Mouse (Mus musculus) testis, adult 2 months (tissue): ENCODE measurements around the gene Lin52. TPM values are rescaled to one million over a fixed set of nuclear protein-coding genes. Genes with fewer than 3 reads are reported as not detected.

ENCODE experiments used
- H3K27ac ChIP-seq: fragments of 200-500 bp; 2 replicates; pipeline ENCODE4 v1.5.1; 2012; ENCODE audit warnings: low read depth, low read length; ENCODE audit not compliant: control insufficient read depth, insufficient read depth
- H3K27me3 ChIP-seq: fragments of 200-500 bp; 2 replicates; pipeline ENCODE4 v1.6.1; 2012; ENCODE audit warnings: mild to moderate bottlenecking, low read length, moderate library complexity; ENCODE audit not compliant: control insufficient read depth, insufficient read depth
- H3K36me3 ChIP-seq: fragments of 200-500 bp; 2 replicates; pipeline ENCODE4 v1.6.1; 2012; ENCODE audit warnings: mild to moderate bottlenecking, low read length; ENCODE audit not compliant: control insufficient read depth, insufficient read depth
- H3K4me1 ChIP-seq: fragments of 200-500 bp; 2 replicates; pipeline ENCODE4 v1.6.1; 2012; ENCODE audit warnings: low read length; ENCODE audit not compliant: control insufficient read depth, insufficient read depth
- H3K4me3 ChIP-seq: fragments of 200-500 bp; 2 replicates; pipeline ENCODE4 v1.5.1; 2012; ENCODE audit warnings: low read depth, mild to moderate bottlenecking, low read length, moderate library complexity, mixed read lengths; ENCODE audit not compliant: control insufficient read depth
- CTCF ChIP-seq: fragments of 200-500 bp; IDR thresholded peaks from 2 replicates; pipeline ENCODE4 v1.5.1; 2012; ENCODE audit warnings: low read depth, mild to moderate bottlenecking, inconsistent platforms, low read length, moderate library complexity; ENCODE audit not compliant: control insufficient read depth, insufficient read depth, insufficient replicate concordance
- POLR2A ChIP-seq: fragments of 200-500 bp; IDR thresholded peaks from 2 replicates; pipeline ENCODE4 v1.6.1; 2012; ENCODE audit warnings: low read depth, mild to moderate bottlenecking, inconsistent platforms, low read length, moderate library complexity; ENCODE audit not compliant: control insufficient read depth
- polyA plus RNA-seq: library from polyadenylated mRNA; depleted of rRNA; stranded (reverse); fragments of >200 nt; gene quantifications from 2 replicates; pipeline ENCODE4 v1.2.3, GENCODE M21; 2012

The Lin52 gene
- polyA plus RNA-seq, 1 experiment = 26.5 TPM

- H3K27ac ChIP-seq = peak within 1 kb of the TSS; percentile 78
- peak within 1 kb of the TSS; percentile 96 for H3K4me3 ChIP-seq
- no peak for TF ChIP-seq CTCF
- peak; percentile 90 for TF ChIP-seq POLR2A
- H3K36me3 ChIP-seq = peaks cover 3% of the 10 kb centered on the region
- no peaks in the 10 kb centered on the region for H3K27me3 ChIP-seq
- no peaks in the 10 kb centered on the region for H3K4me1 ChIP-seq
Observed at GRCm38 (mm10) chr12:84416834-84417604, 34.2 kb upstream of the Lin52 start, which contains the start of gene Rnf113a2. Gene Rnf113a2, plus strand, starts transcription at chr12:84417196.

DNA sequence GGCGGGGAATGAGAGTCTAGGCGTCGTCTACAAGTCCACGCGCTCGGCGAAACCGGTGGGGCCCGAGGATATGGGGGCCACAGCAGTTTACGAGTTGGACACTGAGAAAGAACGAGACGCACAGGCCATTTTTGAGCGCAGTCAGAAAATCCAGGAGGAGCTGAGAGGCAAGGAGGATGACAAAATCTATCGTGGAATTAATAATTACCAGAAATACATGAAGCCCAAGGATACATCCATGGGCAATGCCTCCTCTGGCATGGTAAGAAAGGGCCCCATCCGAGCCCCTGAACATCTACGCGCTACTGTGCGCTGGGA, 33.7 kb upstream of the Lin52 start:
- H3K4me3 ChIP-seq = peak overlapping the region; percentile 96
- no peaks in the 10 kb centered on the region for H3K27me3 ChIP-seq
- H3K27ac ChIP-seq = peak overlapping the region; percentile 78
- H3K36me3 ChIP-seq = peaks cover 3% of the 10 kb centered on the region
- no peaks in the 10 kb centered on the region for H3K4me1 ChIP-seq
- TF ChIP-seq CTCF (no peak), POLR2A (no peak)

- Histone ChIP-seq H3K36me3 (peaks cover 4% of the 10 kb centered on the region), H3K4me1 (no peaks in the 10 kb centered on the region)
Observed at GRCm38 (mm10) chr12:84423990-84424389, 27.2 kb upstream of the Lin52 start.

GRCm38 (mm10) chr12:84429825-84430224, 21.4 kb upstream of the Lin52 start:
- H3K27ac ChIP-seq = no peak overlapping the region; the same call in 1 of the 2 replicates
- H3K4me1 ChIP-seq = no peaks in the 10 kb centered on the region
- H3K27me3 ChIP-seq = no peaks in the 10 kb centered on the region
- no peak overlapping the region for H3K4me3 ChIP-seq
- TF ChIP-seq CTCF (no peak), POLR2A (no peak)
- H3K36me3 ChIP-seq = peaks cover 1% of the 10 kb centered on the region

More at GRCm38 (mm10) chr12:84423990-84424389, 27.2 kb upstream of the Lin52 start:
- TF ChIP-seq POLR2A (no peak), CTCF (no peak)
- Histone ChIP-seq H3K27me3 (no peaks in the 10 kb centered on the region), H3K27ac (no peak overlapping the region), H3K4me3 (no peak overlapping the region)

- Histone ChIP-seq H3K4me3 (no peak overlapping the region), H3K27ac (no peak overlapping the region), H3K36me3 (no peaks in the 10 kb centered on the region; the same call in 1 of the 2 replicates), H3K4me1 (no peaks in the 10 kb centered on the region), H3K27me3 (no peaks in the 10 kb centered on the region)
- no peak for TF ChIP-seq CTCF
- no peak for TF ChIP-seq POLR2A
Observed at GRCm38 (mm10) chr12:84438697-84439096, 12.5 kb upstream of the Lin52 start.

DNA sequence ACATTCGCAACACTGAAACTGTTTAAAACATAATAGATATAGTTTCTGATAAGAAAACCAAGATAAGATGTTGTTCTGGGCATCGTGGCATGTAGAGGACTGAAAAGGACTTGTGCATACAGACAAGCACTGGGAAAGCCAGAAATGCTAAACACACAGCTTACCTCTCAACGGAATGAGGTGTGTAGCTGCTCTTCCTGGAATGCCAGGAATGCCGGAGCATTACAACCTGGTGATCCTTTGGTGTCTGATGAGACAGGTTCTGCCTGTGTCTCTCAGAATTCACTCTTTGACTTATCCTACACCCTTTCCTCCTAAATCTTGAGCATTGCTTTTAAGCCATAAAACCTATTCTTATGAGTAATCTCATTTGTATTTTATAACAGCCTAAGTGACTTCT, 8.7 kb upstream of the Lin52 start:
- Histone ChIP-seq H3K4me3 (no peak overlapping the region), H3K27ac (no peak overlapping the region), H3K36me3 (no peaks in the 10 kb centered on the region; the same call in 1 of the 2 replicates), H3K27me3 (no peaks in the 10 kb centered on the region), H3K4me1 (no peaks in the 10 kb centered on the region)
- TF ChIP-seq POLR2A = no peak
- no peak for TF ChIP-seq CTCF

DNA sequence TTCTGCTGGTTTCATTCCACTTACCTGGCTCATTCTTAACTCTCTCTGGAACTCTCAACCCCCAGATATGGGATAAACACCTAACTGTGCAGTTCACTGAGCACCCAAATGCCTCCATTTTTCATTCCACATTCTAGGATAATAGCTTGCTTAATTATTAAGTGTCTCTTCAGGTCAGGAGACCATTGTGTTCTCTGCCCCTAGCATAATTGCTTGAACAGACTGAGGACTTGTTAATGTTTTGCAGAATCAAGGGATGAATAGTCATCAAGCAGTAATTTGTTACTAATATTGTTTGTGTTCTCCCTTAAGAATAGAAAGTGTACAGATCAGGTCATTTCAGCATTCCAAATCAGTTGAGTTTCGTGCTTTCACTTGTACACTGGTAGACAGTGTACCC, 3.8 kb upstream of the Lin52 start:
- no peak overlapping the region for H3K27ac ChIP-seq
- H3K4me3 ChIP-seq = no peak overlapping the region
- no peaks in the 10 kb centered on the region; the same call in 1 of the 2 replicates for H3K36me3 ChIP-seq
- TF ChIP-seq POLR2A (no peak), CTCF (no peak)
- no peaks in the 10 kb centered on the region for H3K27me3 ChIP-seq
- H3K4me1 ChIP-seq = peaks cover 4% of the 10 kb centered on the region

DNA sequence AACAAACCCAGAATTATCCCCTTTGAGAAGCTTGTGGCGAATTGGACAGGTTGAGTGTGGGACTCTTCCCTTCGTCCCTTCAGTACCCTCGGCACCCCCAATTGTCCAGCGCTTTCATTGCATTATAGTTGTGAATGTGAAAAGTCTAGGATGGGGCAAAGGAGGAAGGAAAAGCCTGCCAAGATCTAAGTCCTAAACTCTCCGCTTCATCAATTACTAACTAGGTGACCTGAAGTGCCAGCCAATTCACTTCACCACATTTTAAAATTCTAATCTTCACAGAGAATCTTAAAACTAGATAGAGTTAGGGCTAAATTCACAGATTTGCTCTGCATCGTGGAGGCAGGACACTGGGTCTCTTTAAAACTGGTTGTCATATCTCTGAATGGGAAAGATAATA, 3.0 kb upstream of the Lin52 start:
- TF ChIP-seq POLR2A = no peak
- TF ChIP-seq CTCF = no peak
- Histone ChIP-seq H3K27me3 (no peaks in the 10 kb centered on the region), H3K4me3 (no peak overlapping the region), H3K4me1 (peaks cover 4% of the 10 kb centered on the region), H3K27ac (no peak overlapping the region), H3K36me3 (no peaks in the 10 kb centered on the region; the same call in 1 of the 2 replicates)
